Mouse (Mus musculus) left cerebral cortex, adult 18-20 months (tissue): ENCODE measurements at regions not wholly inside any gene's neighbourhood (a gene's known extent, or its start where the extent isn't known, plus 50 kb on each side); places are given as distances from the start of the nearest gene placed in this dataset.
"Not testable (repeated sequence)": the region's sequence is repeated elsewhere in the genome, so short reads cannot be mapped to it uniquely, and the experiment has no call there.

Source experiments
- DNase-seq, 2 experiments: peaks; one replicate each; pipeline ENCODE4 v3.0.0; 2021 to 2022; ENCODE audit warnings: low spot score in 2 of 2, mixed read lengths in 1 of 2

GRCm38 (mm10) chr4:22833851-22834440 is 345.8 kb upstream of the Pou3f2 start:
- no peak for DNase-seq

DNA sequence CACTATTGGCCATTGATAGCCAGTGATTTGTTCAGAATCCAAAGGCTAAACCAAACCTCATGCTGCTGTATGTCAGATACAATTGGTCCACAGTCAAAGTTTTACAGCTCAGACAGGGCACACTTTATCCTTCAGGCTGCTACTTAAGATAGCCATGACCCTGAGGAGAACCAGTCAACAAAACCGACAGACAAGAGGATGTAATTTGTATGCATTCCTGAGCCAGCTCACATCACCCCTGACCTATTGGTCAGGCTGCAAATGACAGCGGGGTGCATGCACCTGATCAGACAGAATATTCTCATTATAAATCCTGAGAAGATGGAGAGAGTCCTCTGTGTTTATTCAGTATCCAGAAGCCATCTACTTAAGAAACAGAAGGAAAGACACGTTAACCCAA is 315.5 kb upstream of the Pou3f2 start:
- no peak for DNase-seq

DNA sequence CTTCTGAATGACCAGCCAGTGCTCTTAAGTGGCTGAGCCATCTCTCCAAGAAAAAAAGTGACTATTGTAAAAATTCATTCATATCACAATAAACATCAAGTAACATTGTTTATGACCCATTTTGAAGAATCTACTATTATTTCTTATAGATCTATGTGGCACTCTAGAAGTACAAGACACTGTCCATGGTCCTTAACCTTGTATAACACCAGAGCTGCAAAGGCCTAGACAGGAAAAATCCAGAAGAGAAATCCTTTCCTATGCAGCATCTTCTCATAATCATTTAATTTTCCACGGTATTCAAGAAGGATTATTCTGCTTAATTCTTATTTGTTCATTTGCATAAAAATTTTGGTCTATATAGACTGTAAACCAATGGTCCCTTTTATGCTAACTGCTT is 304.7 kb upstream of the Pou3f2 start:
- no peak for DNase-seq

DNA sequence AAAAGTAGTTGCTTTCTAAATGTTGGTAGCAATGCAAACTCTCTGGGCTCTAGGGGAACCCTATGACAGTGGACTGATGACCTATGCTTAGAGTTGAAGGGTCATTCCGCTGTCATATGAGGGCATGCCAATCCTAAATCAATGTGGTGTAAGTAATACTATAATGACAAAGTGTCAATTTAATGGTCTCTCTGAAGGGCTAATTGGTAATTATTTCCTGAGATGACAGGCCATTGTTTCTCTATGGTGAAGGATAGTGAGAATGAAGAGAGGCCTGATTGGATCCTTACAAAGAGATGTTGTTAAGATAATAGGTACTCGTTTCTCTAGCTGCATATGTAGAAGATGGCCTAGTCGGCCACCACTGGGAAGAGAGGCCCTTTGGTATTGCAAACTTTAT is 299.7 kb upstream of the Pou3f2 start:
- DNase-seq = no peak

DNA sequence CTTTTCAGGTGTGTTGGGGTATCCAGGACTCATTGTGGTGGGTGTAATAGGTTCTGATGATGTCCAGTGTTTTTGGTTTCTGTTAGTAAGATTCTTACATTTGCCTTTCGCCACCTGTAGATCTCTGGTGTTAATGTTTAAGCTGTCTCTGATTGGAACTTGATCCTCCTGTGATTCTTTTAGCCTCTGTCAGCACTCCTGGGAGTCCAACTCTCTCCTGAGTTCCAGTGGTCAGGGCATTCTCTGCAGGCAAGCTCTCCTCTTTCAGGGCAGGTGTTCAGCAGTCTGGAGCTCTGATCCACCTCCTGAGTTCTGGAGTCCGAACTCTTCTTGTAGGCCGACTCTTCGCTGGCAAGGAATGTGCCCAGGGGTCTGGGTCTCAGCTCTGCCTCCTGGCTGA is 274.9 kb upstream of the Pou3f2 start:
- not testable (repeated sequence) for DNase-seq
